Mouse (Mus musculus): ENCODE measurements at regions not wholly inside any gene's neighbourhood (a gene's known extent, or its start where the extent isn't known, plus 50 kb on each side); places are given as distances from the start of the nearest gene placed in this dataset.
A peak's percentile ranks its signal among the peaks of the same experiment; 100 is the strongest.

DNA sequence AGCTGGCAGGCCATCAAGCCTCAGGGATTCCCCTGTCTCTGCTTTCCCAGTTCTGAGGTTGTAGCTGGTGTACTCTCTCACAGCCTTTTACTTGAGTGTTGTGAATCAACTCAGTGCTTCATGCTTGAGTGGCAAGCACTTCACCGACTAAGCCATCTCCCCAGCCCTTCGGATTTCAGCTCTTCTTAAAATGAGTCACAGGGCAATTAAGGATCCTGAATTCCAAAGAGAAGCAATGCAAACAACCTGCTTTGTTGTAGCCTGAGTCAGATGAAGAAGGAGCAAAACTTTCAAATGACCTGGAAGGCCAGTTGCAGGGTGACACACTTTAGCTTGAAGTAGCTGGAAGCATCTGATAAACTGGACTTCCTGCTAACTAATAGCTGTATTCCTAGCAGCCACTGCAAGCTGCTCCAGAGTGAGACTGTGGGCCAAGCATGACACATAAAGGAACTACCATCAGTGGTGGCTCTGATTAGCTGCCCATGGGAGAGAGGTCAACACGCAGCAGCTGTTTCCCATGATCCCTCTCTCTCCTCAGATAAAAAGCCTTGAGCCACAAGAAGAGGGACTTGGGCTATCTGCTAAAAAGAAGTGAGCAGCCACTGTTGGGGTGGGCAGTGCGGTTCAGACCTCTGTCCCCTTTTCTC is 285.4 kb upstream of the Sdk2 start:
- DNase-seq (ENCODE audit: extremely low spot score in 1 of 2, low spot score in 1 of 2): no peak

DNA sequence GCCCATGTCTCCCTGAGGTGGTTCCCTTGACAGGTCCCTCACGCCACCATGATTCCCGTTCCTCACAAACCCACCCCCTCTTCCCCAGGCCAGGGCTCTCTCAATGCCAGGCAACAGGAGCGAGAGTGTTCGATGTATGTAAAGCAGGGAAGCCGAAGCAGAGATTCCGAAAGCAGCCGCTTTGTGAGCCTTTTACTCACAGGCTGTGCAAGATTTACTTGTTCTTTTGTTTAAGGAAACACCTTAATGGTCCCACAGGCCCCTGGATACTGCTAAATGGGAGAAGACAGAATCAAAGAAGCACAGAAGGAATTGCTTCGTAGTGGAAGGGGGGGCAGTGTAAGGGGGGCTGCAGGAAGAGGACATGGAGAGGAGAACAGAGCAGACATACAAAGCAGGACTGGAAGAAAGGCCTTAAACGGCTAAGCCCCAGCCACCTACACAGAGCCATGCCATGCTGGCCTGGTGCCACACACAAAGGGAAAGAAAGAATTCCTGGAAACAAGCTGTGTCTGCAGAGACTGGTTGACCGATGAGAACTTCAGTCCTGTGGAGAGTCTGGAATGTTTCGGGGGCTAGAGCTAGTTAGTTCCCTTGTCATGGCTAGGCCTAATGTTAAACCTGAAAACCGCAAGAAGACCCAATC is 270.1 kb upstream of the Sdk2 start:
- no peak for DNase-seq (ENCODE audit: extremely low spot score in 1 of 2, low spot score in 1 of 2)

DNA sequence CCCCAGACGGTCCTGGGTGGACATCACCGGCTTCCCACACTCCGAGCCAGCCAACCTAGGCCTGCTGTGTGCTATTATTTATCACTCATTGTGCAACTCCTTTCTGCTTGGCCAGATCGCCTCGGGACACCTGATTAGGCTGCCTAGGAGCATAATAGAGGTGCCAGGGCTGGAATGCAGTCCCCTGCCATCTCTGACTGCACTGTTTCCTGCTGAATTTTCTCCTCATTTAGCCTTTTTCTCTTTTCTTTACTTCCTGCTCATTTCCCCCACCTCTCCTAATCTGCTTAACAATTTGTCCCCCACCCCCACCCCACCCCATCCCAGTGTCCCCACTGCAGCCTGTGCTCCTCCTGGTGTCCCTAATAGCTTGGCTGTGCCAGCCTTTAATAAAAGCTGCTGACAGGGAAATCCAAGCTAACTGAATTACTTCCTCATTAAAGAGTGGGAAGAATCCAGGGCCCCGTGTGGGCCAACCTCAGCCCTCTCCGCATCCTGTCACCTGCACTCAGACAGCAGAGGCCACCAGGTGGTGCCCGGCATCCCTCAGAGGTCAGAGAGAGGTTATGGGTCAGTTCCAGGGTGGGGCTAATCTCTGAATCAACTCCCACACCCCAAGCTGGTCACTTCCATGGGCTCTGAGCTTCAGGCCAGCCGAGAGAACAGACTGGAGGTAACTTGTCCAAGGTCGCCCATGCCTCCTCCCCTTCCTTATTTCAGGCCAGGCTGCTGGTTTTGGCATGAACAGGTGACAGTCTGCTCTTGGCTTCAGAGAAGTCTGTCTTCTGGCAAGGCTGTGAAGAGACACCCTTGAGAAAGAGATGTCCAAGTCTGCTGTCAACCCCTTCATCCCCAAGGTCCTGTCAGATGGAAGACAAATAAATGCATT is 269.3 kb upstream of the Sdk2 start:
- no peak for DNase-seq (ENCODE audit: extremely low spot score in 1 of 2, low spot score in 1 of 2)

DNA sequence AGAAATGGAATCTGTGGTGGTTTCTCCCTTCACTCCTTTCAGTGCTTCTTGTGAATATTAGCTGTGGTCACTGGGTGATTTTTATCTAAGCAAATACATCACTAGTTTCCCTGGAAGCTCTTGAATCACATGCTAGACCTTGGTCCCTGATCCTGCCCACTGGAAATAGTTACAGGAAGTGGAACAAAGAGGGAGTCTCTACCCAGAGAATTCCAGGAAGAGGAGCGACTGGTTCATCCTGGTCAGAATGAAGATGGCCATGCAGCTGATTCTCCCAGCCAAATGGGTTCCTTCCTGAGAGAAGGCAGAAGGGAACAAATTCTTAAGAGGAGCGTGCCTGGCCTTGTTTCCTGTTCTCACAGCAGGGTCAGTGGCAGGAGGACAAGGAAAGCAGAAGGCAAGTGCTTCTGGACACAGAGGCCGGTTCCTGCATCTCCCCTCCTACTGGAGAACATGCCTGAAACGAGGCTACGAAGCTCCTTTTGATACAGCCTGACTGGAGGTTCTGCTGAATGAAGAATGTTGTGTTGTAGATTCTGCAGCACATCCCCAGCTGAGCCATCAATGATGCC is 264.8 kb upstream of the Sdk2 start:
- no peak for DNase-seq (ENCODE audit: extremely low spot score in 1 of 2, low spot score in 1 of 2)

DNA sequence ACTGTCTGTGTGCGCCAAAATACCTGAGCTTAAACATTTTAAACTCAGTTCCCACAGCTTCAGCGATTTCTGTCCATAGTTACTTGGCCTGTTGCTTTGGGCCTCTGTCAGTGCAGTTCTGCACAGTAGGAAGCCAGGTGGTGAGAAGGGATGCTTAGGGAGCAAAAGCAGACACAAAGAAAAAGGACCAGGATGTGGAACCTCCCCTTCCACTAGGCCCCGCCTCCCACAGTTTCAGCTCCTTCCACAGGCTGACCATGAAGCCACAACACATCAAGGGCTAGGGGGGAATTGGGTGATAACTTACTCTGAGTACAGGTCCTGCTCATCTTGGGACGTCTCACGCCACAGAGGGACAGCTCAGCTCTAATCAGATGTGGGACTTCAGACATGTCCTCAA is 263.5 kb upstream of the Sdk2 start:
- DNase-seq (ENCODE audit: extremely low spot score in 1 of 2, low spot score in 1 of 2): no peak

DNA sequence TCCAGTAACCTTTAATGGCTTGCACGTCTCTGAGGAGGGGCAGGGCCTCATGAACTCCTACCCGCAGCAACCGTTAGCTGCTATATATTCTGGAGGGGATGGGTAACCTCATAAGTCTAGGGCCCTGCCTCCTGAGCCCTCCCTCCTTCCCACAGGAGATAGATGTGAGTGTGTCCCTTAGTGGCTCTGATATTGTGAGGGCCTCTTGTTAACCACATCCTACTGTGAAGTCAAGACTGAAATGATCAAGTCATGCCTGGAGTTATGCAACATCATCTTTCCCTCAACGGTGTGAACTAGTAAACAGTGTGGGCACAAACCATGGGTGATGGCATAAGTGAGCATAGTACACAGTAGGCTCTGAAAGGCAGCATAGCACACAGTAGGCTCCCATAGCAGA is 255.8 kb upstream of the Sdk2 start:
- DNase-seq (ENCODE audit: extremely low spot score in 1 of 2, low spot score in 1 of 2): no peak

DNA sequence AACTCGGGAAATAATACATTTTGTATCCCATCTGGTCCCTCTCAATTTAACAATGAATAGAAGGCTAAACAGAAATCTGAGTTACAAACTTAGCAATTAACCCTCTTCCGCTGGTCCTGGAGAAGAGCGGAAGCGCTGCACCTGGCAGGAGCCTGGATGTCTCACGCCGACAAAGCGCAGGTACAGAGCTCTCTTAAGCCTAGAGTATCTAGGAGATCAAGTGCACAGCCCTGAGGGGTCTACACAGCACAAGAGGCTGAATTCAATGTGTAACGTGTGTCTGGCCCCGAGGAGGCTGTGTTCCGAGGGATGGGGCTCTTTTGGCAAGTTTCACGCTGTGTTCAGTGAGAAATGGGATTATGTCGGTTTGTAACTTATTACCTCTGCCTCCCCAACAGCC is 255.1 kb upstream of the Sdk2 start:
- no peak for DNase-seq (ENCODE audit: extremely low spot score in 1 of 2, low spot score in 1 of 2)

DNA sequence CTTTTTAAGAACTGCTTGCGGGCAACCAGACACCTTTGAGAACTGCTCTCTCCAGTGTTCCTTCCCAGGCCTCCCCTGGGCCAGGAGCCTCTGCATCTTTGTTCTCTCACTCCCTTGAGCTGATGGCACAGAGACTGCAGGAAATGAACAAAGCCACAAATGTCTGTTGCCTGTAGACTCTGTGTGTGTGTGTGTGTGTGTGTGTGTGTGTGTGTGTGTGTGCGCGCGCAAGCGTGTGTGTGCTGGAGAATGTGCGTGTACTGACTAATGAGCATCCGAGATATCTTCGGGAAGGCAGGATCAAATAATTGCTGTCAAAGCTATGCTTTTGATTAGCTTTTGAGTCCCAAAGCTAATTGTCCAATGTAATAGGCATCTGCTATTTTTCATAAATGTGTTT is 254.7 kb upstream of the Sdk2 start:
- no peak for DNase-seq (ENCODE audit: extremely low spot score in 1 of 2, low spot score in 1 of 2)

DNA sequence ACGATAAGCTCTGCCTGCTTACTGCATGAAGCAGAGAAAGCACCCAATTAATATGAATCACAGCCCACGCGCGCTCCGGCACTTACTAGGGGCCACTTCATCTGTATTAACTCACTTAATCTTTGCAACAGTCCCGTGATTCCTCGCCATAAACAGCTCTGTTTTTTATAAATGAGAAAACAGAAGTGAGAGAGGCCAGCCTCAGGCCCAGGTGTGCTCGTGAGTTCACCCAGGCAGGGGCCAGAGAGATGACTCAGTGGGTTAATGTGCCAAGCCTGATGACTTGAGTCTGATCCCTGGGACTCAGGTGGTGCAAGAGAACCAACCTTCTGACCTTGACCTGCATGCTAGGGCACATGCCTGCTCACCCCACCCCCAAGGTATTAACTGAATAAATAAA is 248.4 kb upstream of the Sdk2 start:
- DNase-seq (ENCODE audit: extremely low spot score in 1 of 2, low spot score in 1 of 2): no peak

DNA sequence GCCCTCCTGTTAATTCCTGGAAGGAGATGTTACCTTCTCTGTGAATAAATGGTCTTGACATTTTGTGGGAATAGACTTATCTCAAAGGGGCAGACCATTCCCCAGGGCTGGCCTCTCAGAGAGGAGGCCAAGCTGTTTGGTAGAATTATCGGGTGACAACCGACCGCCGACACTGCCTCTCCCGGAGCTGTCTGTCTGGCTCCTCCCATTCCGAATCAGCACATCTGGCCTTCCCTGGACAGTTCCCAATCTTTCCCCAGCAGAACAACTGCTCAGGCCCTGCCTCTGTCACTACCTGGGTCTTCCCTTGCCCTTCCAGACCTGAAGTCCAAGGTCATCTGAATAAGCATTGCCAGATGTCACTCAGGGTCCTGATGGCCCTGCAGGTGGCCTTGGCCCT is 246.8 kb upstream of the Sdk2 start:
- no peak for DNase-seq (ENCODE audit: extremely low spot score in 1 of 2, low spot score in 1 of 2)

DNA sequence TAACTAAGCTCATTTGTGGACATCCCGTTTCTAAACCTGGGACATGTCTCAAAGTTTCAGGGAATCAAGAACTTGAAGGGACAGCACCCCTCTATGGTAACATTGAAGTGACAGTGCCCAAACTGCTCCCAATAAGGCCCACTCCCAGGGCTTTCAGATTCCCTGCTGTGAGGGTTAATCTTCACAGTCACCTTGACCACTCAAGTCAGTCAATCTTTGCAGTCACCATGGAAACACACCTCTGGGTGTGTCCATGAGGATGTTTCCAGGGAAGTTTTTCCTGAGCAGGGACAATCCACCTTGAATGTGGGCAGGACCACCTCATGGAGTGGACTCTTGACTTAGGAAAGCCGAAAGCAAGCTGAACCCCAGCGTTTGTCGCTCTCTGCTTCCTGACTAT is 244.8 kb upstream of the Sdk2 start:
- DNase-seq (ENCODE audit: extremely low spot score in 1 of 2, low spot score in 1 of 2): no peak

DNA sequence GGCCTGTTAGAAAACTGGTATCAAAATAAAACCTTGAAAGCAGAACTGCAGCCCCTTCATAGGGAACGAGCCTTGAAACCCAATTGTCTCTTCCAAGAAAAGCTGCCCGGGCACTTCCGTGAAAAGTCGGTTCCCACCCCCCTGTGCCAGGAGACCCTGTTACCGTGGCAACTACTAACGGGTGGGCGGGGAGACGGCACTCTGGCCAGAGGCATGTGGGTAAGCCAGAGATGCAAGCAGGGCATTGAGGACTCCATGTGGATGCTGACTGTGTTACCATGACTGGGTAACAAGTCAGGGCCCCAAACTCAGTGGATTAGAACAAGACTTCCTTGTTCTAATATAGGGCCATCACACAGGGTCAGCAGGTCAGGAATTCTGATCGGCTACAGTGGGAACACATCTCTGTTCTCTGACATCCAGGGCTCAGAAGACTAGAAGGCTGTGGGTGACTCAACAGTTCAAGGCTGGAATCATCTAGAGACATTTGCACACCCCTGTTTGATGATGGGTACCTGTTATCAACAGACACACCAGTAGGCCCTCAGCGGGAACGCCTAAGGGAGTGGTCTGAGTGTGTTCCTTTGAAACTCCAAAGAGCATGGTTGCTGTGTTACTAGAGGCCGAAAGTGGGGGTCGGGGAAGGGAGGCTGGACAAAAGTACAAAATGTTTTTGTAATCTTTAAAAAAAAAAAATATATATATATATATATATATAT is 236.9 kb upstream of the Sdk2 start:
- DNase-seq (ENCODE audit: extremely low spot score in 1 of 2, low spot score in 1 of 2): peak in 1 of 2 experiments; percentile 12

DNA sequence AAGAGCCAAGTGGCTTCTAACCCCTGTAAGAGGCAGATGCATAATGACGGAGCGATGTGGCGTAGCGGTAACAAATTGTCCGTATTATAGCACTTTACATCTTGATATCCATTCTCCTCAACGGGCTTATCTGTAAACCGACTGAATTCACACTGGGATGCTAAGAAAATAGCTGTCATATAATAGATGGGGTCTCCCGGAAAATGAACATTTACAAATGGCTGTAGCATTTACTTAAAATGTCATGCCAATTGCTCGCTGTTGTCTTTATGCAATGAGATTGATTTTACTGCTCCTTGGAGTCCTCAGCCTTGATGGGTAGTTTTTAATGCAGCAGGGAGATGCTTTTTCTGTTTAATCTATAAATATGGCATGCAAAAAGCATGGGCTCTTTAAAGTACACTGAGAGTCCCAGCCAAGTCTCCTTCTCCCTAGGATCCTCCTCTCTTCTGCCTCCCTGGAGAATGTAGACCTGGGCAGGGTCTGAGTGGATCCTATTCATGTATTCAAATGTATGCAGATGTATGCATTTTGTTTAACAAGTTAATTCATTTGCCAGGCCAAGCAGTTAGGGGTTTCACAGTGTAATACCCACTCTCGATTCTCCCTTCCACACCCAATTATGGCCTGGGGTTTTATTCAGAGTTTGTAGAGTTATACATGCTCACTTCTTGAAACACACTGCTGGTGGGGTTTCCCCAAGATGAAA is 233.9 kb upstream of the Sdk2 start:
- DNase-seq (ENCODE audit: extremely low spot score in 1 of 2, low spot score in 1 of 2): no peak

DNA sequence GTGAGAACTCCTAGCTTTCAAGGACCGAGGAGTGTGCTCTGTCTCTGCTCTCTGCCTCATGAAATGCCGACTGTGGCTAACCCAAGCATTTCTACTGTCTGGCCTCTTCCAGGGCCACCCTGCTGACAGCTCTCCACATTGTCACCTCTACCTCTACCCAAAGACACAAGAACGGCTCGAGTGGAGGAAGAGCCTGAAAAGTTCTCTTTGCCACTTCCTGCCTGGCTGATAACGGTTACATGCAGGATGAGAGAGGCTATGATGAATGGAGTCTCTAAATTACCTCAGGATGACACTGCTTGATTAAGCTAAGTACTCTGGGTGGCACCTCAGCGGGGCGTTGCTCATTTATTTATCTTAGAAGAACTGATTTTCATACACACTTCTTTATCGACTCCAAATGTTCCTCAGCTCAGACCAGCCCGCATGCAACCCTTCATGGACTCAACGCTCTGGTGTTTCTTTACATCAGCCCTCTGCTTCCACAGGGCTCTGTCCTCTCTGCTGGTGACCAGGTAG is 230.0 kb upstream of the Sdk2 start:
- DNase-seq (ENCODE audit: extremely low spot score in 1 of 2, low spot score in 1 of 2): no peak

DNA sequence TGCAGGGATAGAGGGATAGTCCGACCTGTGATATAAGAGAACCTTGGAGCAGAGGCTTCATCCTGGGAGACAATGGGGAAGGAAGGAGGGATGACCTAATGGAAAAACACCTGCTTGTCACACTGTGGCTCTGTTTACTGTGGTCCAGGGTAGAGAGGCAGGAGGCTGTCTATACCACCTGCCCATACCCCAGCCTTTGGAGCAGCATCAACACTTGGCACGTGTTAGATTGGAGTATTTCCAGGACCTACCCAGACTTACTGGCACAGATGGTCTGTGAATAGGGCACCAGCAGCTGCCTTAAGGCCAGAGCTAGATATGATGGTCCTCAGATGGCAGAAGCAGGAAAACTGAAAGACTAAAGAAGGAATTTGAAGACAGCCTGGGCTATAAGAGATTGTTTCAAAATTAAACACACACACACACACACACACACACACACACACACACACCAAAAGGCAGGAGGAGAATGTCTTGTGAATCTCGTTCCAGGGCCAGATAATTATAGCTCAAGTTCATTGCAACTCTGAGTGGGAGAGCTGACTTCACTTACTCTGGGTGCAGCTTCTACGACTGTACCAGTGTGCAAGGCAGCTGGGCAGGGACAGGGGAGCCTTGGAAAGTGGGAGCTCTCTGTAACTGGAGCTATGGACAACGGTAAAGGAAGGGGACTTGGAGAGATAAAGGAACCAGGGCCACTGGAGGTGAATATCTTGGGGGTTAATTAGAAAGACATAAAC is 227.8 kb upstream of the Sdk2 start:
- DNase-seq (ENCODE audit: extremely low spot score in 1 of 2, low spot score in 1 of 2): peak in 1 of 2 experiments; percentile 22

DNA sequence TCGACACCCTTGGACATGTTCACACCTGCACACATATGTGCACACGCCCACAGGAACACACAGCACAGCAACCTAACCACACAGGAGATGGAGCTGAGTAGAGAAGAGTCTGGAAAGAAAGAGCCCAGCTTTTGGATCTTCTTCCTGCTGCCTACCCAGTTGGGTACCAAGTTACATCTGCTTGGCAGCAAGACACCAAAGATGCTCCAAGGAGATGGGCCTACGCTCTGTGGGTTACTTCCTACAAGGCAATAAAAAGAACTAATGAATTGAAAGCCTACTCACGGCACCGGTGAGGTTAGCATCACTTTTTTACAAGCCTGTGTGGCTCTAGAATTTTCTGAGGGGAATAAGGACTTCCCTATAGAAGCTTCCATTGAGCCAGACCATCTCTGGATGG is 224.4 kb upstream of the Sdk2 start:
- peak in 1 of 2 experiments; percentile 45 for DNase-seq (ENCODE audit: extremely low spot score in 1 of 2, low spot score in 1 of 2)

DNA sequence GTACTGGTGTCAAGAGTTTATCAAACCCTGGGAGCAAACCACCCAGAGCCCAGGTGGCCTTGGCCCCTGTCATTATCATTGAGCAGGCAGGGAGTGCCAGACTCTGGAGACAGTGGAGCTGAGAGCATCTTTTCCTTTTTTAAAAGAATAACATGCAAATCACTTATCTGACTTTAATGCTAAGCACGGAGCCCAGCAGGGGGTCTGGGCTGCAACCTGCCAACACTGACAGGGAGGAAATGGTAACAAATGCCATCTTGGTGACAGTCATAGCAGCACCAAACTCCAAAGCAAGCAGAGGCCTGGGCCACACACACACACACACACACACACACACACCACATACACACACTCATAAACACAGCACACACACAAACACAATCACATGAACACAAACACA is 223.1 kb upstream of the Sdk2 start:
- DNase-seq (ENCODE audit: extremely low spot score in 1 of 2, low spot score in 1 of 2): no peak

DNA sequence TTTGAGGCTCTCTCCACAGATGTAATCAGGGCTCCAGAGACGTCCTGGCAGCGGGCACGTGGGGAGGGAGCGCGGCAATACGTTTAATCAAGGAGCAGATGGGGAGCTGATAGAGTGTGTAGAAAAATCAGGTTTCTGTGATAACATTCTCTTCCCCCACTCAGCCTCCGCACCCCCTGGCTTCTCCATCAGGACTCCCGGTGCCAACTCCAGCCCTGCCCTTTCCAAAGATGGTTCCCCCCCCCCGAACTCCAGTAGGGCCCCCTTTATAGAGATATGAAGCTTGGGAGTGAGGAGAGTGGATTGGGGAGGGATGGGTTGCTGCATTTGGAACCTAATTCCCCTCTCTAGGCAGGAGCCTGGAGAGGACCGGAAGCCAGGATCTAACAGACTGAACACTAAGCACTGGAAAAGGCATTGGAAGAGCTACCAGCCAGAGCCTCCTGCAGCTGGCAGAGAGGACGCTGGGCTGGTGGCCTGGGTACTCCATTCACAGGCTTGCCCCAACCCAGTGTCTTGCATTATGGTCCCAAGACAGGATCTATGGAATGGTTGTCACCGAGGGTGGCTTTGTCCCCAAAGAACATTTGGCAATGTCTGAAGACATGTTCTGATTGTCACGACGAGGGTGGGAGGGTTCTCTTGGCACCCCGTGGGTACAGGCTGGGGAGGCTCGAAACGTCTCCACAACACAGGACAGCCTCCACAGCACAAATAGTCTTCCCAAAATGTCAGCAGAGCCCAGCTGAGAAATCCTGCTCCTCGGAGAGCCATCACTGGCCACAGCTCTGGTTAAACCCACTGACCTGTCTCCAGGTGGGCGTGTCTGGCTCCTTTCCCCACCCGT is 218.2 kb upstream of the Sdk2 start:
- peak; percentile 49 to 55 for DNase-seq (ENCODE audit: extremely low spot score in 1 of 2, low spot score in 1 of 2)
